Comparison of ENCODE assay signal across 8 mouse cellular contexts in the genomic region with DNA sequence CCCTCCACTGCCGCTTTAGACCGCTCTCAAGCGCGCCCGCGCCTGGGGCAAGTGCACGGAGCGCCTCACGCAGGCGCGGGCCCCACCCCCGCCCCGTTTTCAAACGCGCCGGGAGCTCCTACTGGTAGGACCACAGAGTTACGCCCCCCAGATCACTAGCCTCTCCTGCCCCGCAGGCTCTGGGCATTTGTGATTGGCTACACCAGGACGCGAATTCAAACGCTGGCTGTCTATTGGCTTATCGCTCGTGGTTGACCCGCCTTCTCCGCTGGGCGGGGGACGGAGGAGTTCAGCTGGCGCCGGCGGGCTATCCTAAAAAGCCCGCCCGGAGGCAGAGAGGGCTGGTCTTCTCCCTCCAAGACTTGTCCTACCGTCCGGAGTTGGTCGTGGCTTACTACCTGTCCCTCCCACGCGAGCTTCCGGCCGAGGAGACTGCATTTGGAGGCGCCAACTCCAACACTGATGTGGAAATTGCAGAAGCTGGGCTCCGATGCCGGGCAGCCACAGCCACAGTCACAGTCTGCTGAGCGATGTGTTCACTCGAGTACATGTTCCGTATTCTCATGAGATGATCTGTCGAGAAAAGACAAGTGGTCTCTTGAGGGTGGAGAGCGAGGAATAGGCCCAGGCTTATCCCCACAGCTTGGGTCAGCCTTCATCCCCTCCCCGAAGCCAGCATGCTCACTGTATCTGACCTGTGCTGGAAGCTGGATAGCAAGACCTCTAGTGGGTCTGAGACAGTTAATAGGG. TPM values are rescaled to one million over a fixed set of nuclear protein-coding genes. Genes with fewer than 3 reads are reported as not detected.
DNase-seq lines count a peak whose midpoint lies in the region; ATAC-seq and TF ChIP-seq lines count a peak whose summit lies in the region.

A gene (minus strand): TSS at position 165 of the 750 bp plus-strand sequence.

- no peaks in the 10 kb centered on the region for H3K27me3 ChIP-seq in ES-Bruce4 (ENCODE audit: control insufficient read depth, insufficient read depth, low read length, poor library complexity, severe bottlenecking)
- H3K27me3 ChIP-seq in forebrain, embryonic 13.5 days = no peaks in the 10 kb centered on the region
- H3K27me3 ChIP-seq in liver, postnatal 0 days (ENCODE audit: insufficient read depth, low read length) = no peaks in the 10 kb centered on the region
- H3K27me3 ChIP-seq in neural tube, embryonic 14.5 days (ENCODE audit: control insufficient read depth, insufficient read depth, low read length) = no peaks in the 10 kb centered on the region

- peak; percentile 37 for TF ChIP-seq POLR2A in ES-Bruce4 (IDR thresholded peaks at IDR 0.05; ENCODE audit: insufficient read depth, low read length)

- peak within 1 kb of the TSS; percentile 81 for H3K27ac ChIP-seq in ES-Bruce4 (ENCODE audit: insufficient read depth, low read length)
- H3K27ac ChIP-seq in forebrain, embryonic 13.5 days = peak within 1 kb of the TSS; percentile 78
- H3K27ac ChIP-seq in liver, postnatal 0 days (ENCODE audit: low read depth) = peak within 1 kb of the TSS; percentile 81
- no peak within 1 kb of the TSS for H3K27ac ChIP-seq in neural tube, embryonic 14.5 days (ENCODE audit: low read depth, low read length)

- WGBS in forebrain, embryonic 13.5 days = under 1% methylated on average over 48 of the region's 48 CpGs
- WGBS in large intestine, adult 2 months = under 1% methylated on average over 48 of the region's 48 CpGs
- WGBS in liver, postnatal 0 days (ENCODE audit: insufficient replicate concordance) = under 1% methylated on average over 40 of the region's 48 CpGs
- under 1% methylated on average over 47 of the region's 48 CpGs for whole genome bisulfite sequencing in neural tube, embryonic 14.5 days

- no peak for TF ChIP-seq CTCF in ES-Bruce4 (IDR thresholded peaks at IDR 0.05; ENCODE audit: low read depth, low read length)
- TF ChIP-seq CTCF in liver, postnatal 0 days (IDR thresholded peaks at IDR 0.05; ENCODE audit: low read depth) = peak; percentile 53

- ATAC-seq in cerebellum, adult (ENCODE audit: insufficient number of reproducible peaks, low FRiP score, low TSS enrichment) = peak; percentile 100
- ATAC-seq in forebrain, embryonic 13.5 days = peak; percentile 100
- peak; percentile 99 for ATAC-seq in liver, postnatal 0 days
- ATAC-seq in neural tube, embryonic 14.5 days (ENCODE audit: low read depth) = peak; percentile 100

- H3K9me3 ChIP-seq in ES-Bruce4 (replicated peaks; ENCODE audit: control insufficient read depth, insufficient read depth, low read length, poor library complexity, severe bottlenecking) = no peaks in the 10 kb centered on the region
- no peaks in the 10 kb centered on the region; the same call in 1 of the 2 replicates for H3K9me3 ChIP-seq in forebrain, embryonic 13.5 days (replicated peaks)
- H3K9me3 ChIP-seq in liver, postnatal 0 days (ENCODE audit: low read length) = no peaks in the 10 kb centered on the region
- H3K9me3 ChIP-seq in neural tube, embryonic 14.5 days (ENCODE audit: control insufficient read depth, low read length) = no peaks in the 10 kb centered on the region

- H3K4me3 ChIP-seq in ES-Bruce4 (ENCODE audit: low read depth, low read length) = peak within 1 kb of the TSS; percentile 100
- H3K4me3 ChIP-seq in forebrain, embryonic 13.5 days = peak within 1 kb of the TSS; percentile 79
- H3K4me3 ChIP-seq in liver, postnatal 0 days (ENCODE audit: low read depth, low read length) = peak within 1 kb of the TSS; percentile 70
- peak within 1 kb of the TSS; percentile 66 for H3K4me3 ChIP-seq in neural tube, embryonic 14.5 days (ENCODE audit: low read depth, low read length)

- H3K9ac ChIP-seq in ES-Bruce4 (ENCODE audit: low read depth, poor library complexity, severe bottlenecking) = peak within 1 kb of the TSS; percentile 98
- peak within 1 kb of the TSS; percentile 89 for H3K9ac ChIP-seq in forebrain, embryonic 13.5 days
- peak within 1 kb of the TSS; percentile 85 for H3K9ac ChIP-seq in liver, postnatal 0 days (replicated peaks)
- H3K9ac ChIP-seq in neural tube, embryonic 14.5 days (replicated peaks; ENCODE audit: low read depth, low read length) = peak within 1 kb of the TSS; percentile 67

- DNase-seq in heart, postnatal 10 days = peak; percentile 98
- peak; percentile 94 for DNase-seq in large intestine, adult 2 months (ENCODE audit: low read depth, low spot score)
- peak; percentile 97 for DNase-seq in liver, postnatal 0 days
- DNase-seq in testis, postnatal 10 days (ENCODE audit: low spot score) = peak; percentile 92

- no peaks in the 10 kb centered on the region for H3K4me1 ChIP-seq in ES-Bruce4 (ENCODE audit: control insufficient read depth, insufficient read depth, low read length)
- H3K4me1 ChIP-seq in forebrain, embryonic 13.5 days = peaks cover 20% of the 10 kb centered on the region
- H3K4me1 ChIP-seq in liver, postnatal 0 days (ENCODE audit: insufficient read depth) = peaks cover 16% of the 10 kb centered on the region
- peaks cover 11% of the 10 kb centered on the region; the same call in 1 of the 2 replicates for H3K4me1 ChIP-seq in neural tube, embryonic 14.5 days (ENCODE audit: control insufficient read depth, insufficient read depth, low read length)

- H3K4me2 ChIP-seq in forebrain, embryonic 13.5 days = peak within 1 kb of the TSS; percentile 76
- H3K4me2 ChIP-seq in liver, postnatal 0 days (ENCODE audit: low read depth, low read length) = peak within 1 kb of the TSS; percentile 92
- peak within 1 kb of the TSS; percentile 63 for H3K4me2 ChIP-seq in neural tube, embryonic 14.5 days (ENCODE audit: low read depth, low read length)

- intact Hi-C loops in heart, postnatal 10 days (cut with DNase I) = loop anchor here (5.0 kb wide), 2 partner anchors 79 to 96 kb away; no protein-coding TSS in a partner anchor

- peaks cover 26% of the 10 kb centered on the region for H3K36me3 ChIP-seq in ES-Bruce4 (ENCODE audit: control insufficient read depth, insufficient read depth, low read length, poor library complexity, severe bottlenecking)
- H3K36me3 ChIP-seq in forebrain, embryonic 13.5 days (ENCODE audit: poor library complexity, severe bottlenecking) = peaks cover 24% of the 10 kb centered on the region
- peaks cover 25% of the 10 kb centered on the region for H3K36me3 ChIP-seq in liver, postnatal 0 days (replicated peaks; ENCODE audit: insufficient read depth, low read length)
- H3K36me3 ChIP-seq in neural tube, embryonic 14.5 days (ENCODE audit: control insufficient read depth, insufficient read depth, low read length) = no peaks in the 10 kb centered on the region

- TF ChIP-seq EP300 in ES-Bruce4 (IDR thresholded peaks at IDR 0.05; ENCODE audit: insufficient read depth, low read depth, low read length) = no peak; the same call in 1 of the 2 replicates
- TF ChIP-seq EP300 in liver, postnatal 0 days (IDR thresholded peaks at IDR 0.05; ENCODE audit: low read depth) = no peak

RNA-seq across cellular contexts. Expression of the gene that starts here (rescaled TPM):
- 133 and 151 TPM in 2 replicates for polyA plus RNA-seq in ES-Bruce4 (2011; ENCODE audit: insufficient read depth, insufficient read length, low read depth, missing spikeins)
- 60.2 and 66.1 TPM in 2 replicates for polyA plus RNA-seq in forebrain, embryonic 13.5 days (2015; fragmentation: Nextera tagmentation; extraction: Ambion mirVana)
- 1 to 10 TPM; 6.9 to 7.7 TPM for total RNA-seq in heart, postnatal 10 days (2021)
- polyA plus RNA-seq in large intestine, adult 2 months (2012; rRNA removed) = 15.2 and 15.6 TPM in 2 replicates
- 26.2 and 29.6 TPM in 2 replicates for polyA plus RNA-seq in liver, postnatal 0 days (2015; fragmentation: Nextera tagmentation; extraction: Ambion mirVana)
- polyA plus RNA-seq in neural tube, embryonic 14.5 days (2014; fragmentation: Nextera tagmentation; extraction: Ambion mirVana) = 7.0 and 11.1 TPM in 2 replicates
